Mouse (Mus musculus): Measurements from ENCODE around the gene Syn3.

DNA sequence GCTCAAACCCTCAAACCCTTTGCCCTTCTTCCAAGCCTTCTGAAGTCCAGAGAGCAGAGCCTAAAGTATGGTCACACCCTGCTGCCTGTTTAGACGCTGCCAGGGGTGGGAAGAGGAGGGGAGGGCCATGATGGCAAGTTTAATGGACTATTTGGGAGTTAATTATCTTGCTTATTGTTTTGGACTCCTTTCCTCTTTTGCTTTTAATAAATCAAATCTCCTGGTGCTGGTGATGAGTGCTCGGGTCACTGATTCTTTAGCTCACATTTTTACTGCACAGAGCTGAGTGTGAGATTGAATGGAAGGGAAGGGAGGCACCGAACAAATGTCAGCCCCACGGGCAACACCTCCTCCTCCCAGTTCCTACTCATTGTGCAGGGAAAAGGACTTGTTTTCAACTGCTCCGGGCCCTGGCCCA lies 384.3 kb downstream of the Syn3 start:
- TF ChIP-seq EP300 (optimal IDR thresholded peaks at IDR 0.05) = no peak
- TF ChIP-seq CTCF (IDR thresholded peaks at IDR 0.05; ENCODE audit: low read depth) = no peak
